Mouse (Mus musculus): ENCODE measurements at regions not wholly inside any gene's neighbourhood (a gene's known extent, or its start where the extent isn't known, plus 50 kb on each side); places are given as distances from the start of the nearest gene placed in this dataset.

GRCm38 (mm10) chr4:124375581-124375980, 235.0 kb downstream of the 3100002H09Rik start:
- no peak for TF ChIP-seq EP300 (IDR thresholded peaks at IDR 0.05; ENCODE audit: insufficient read depth, low read depth, low read length)
- no peak for TF ChIP-seq CTCF (IDR thresholded peaks at IDR 0.05; ENCODE audit: low read depth, low read length)
- no peak for TF ChIP-seq POLR2A (IDR thresholded peaks at IDR 0.05; ENCODE audit: insufficient read depth, low read length)

Data from ES-Bruce4 (cell line).